Mouse (Mus musculus) liver, adult 2 months (tissue): ENCODE results near the gene Mark1.

Source experiments
- CTCF ChIP-seq: fragments of 200-500 bp; IDR thresholded peaks from 2 replicates; pipeline ENCODE4 v1.5.1; 2011; ENCODE audit warnings: low read depth, low read length, control low read depth
- POLR2A ChIP-seq: fragments of 200-500 bp; IDR thresholded peaks from 2 replicates; pipeline ENCODE4 v1.6.1; 2011; ENCODE audit warnings: low read length, control low read depth; ENCODE audit not compliant: insufficient read depth; ENCODE audit errors: extremely low read depth

GRCm38 (mm10) chr1:184889454-184889853 lies 109.9 kb downstream of the Mark1 start:
- TF ChIP-seq POLR2A: no peak
- TF ChIP-seq CTCF: no peak
